Mouse (Mus musculus) forebrain, embryonic 12.5 days (tissue): ENCODE data around the gene Thbs4. TPM values are rescaled to one million over a fixed set of nuclear protein-coding genes. Genes with fewer than 3 reads are reported as not detected.

Experiments used
- ATAC-seq: fragments of 200-750 bp; cut with Nextera tagmentation; 2 replicates; pipeline ENCODE4 v1.8.0; 2017; ENCODE audit warnings: moderate TSS enrichment; ENCODE audit not compliant: low FRiP score
- H3K27ac ChIP-seq: fragments of 300-500 bp; sonication (generic); 2 replicates; pipeline ENCODE4 v1.5.1; 2016; ENCODE audit warnings: mild to moderate bottlenecking
- H3K27me3 ChIP-seq: fragments of 300-500 bp; sonication (generic); 2 replicates; pipeline ENCODE4 v1.6.1; 2016; ENCODE audit warnings: mild to moderate bottlenecking
- H3K36me3 ChIP-seq: fragments of 300-500 bp; sonication (generic); replicated peaks from 2 replicates; pipeline ENCODE4 v1.6.1; 2016; ENCODE audit warnings: mild to moderate bottlenecking
- H3K4me1 ChIP-seq: fragments of 300-500 bp; sonication (generic); 2 replicates; pipeline ENCODE4 v1.6.1; 2016
- H3K4me2 ChIP-seq: fragments of 300-500 bp; sonication (generic); 2 replicates; pipeline ENCODE4 v1.6.1; 2016; ENCODE audit warnings: mild to moderate bottlenecking, moderate library complexity
- H3K4me3 ChIP-seq: fragments of 300-500 bp; sonication (generic); replicated peaks from 2 replicates; pipeline ENCODE4 v1.5.1; 2016; ENCODE audit warnings: mild to moderate bottlenecking
- H3K9ac ChIP-seq: fragments of 300-500 bp; sonication (generic); 2 replicates; pipeline ENCODE4 v1.6.1; 2016; ENCODE audit warnings: mild to moderate bottlenecking
- H3K9me3 ChIP-seq: fragments of 300-500 bp; sonication (generic); 2 replicates; pipeline ENCODE4 v1.6.1; 2016
- WGBS: fragments of 180-500 bp; shearing (Covaris S2); methylation state at CpG from one replicate; pipeline ENCODE4 v1.1.7; 2016; 5-methylcytosine and 5-hydroxymethylcytosine counted together
- polyA plus RNA-seq: library from polyadenylated mRNA; unstranded; fragments of >200 nt; fragmentation: Nextera tagmentation; extraction: Ambion mirVana; gene quantifications from 2 replicates; pipeline ENCODE4 v1.2.1, GENCODE M21; 2016

The Thbs4 gene
- polyA plus RNA-seq, 1 experiment from 2014 or later, result 0.97 TPM

DNA sequence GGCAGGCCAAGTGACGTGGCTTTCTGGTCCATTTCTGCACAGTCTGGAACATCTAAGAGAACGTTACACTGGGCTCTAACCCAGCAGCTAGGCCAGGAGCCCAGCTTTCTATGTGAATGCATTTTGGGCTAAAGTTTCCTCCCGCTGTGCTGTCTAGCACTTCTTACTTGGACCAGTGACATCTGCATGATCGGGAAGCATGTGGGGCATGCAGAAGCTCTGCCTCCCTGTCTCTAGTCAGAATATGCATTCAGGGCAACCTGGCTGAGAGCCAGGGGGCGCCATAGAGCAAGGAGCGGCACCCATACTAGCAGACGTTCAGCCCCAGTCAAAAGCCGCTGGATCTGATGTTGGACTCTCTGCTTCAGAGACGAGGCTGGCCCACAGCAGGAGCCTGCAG is 61.4 kb downstream of the Thbs4 start:
- Histone ChIP-seq H3K27me3 (peaks cover 4% of the 10 kb centered on the region; the same call in 1 of the 2 replicates), H3K9me3 (no peaks in the 10 kb centered on the region), H3K4me3 (no peak overlapping the region), H3K9ac (no peak overlapping the region), H3K36me3 (no peaks in the 10 kb centered on the region), H3K4me2 (no peak overlapping the region), H3K4me1 (peaks cover 17% of the 10 kb centered on the region), H3K27ac (peak overlapping the region; percentile 42; the same call in 1 of the 2 replicates)
- 45% methylated on average over 9 of the region's 9 CpGs for WGBS
- ATAC-seq, result no peak

DNA sequence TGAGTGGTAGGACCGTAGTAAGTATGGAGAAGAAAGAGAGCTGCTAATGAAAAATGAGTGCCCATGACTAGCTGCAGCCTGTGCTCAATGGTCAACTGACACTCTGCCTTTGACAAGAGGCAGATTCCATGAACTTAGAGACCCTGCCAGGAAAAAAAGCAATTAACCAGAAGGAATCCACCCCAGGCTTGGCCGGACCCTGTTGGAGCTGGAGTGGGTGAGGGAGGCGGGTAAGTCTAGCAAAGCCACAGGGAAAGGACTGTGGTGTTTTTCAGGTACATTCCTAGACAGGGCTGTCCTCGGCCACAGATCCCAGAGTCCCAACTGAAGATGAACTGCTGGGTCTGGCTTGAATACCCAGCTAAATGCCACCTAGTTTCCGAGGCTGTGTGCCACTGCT is 61.8 kb downstream of the Thbs4 start:
- H3K4me1 ChIP-seq, result peaks cover 17% of the 10 kb centered on the region
- ATAC-seq, result no peak
- H3K27ac ChIP-seq, result no peak overlapping the region
- peaks cover 4% of the 10 kb centered on the region; the same call in 1 of the 2 replicates for H3K27me3 ChIP-seq
- no peaks in the 10 kb centered on the region for H3K9me3 ChIP-seq
- H3K36me3 ChIP-seq, result no peaks in the 10 kb centered on the region
- H3K9ac ChIP-seq, result no peak overlapping the region
- no peak overlapping the region for H3K4me3 ChIP-seq
- H3K4me2 ChIP-seq, result no peak overlapping the region
- WGBS, result 79% methylated on average over 5 of the region's 5 CpGs

DNA sequence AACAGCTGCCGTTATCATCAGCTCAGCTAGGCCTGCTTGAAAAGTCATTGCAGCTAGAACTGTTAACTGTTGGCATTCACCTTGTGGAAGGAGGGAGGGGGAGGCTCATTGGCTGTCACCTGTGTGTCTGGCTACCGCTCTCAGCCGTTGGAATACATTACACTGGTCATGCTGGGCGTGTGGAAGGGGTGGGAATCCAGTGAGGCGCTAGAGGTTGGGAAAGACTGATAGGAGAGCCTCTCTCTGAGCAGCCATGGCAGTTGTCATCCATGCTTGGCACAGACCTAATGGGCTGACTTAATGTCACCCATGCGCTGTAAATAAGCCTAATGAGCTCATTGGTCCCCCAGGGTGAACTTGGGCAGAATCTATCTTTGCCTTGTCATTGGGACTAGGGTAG is 62.8 kb downstream of the Thbs4 start:
- Histone ChIP-seq H3K4me3 (no peak overlapping the region), H3K4me2 (no peak overlapping the region), H3K9ac (no peak overlapping the region), H3K4me1 (peaks cover 14% of the 10 kb centered on the region), H3K27ac (no peak overlapping the region), H3K36me3 (no peaks in the 10 kb centered on the region), H3K9me3 (no peaks in the 10 kb centered on the region), H3K27me3 (peaks cover 4% of the 10 kb centered on the region; the same call in 1 of the 2 replicates)
- WGBS, result 87% methylated on average over 6 of the region's 6 CpGs
- ATAC-seq, result no peak

DNA sequence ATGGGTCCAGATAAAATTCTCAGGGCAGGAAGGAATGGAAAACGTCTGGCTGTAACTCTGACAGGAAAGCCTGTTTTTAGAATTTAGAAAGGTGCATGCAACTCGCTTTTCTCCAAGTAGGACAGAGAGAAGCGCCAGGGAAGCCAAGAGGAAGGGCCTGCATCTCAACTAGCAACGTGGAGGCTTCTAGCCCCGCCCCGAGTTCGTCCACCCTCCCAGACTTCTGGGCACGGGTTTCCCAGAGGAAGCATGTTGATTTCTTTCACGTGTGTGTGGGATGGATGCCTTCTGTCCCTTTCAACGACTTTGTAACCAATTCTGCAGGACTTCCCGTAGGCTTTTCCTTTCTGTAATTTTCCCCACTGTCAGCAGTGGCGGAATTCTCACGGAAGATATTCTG is 64.8 kb downstream of the Thbs4 start:
- WGBS, result 73% methylated on average over 13 of the region's 13 CpGs

DNA sequence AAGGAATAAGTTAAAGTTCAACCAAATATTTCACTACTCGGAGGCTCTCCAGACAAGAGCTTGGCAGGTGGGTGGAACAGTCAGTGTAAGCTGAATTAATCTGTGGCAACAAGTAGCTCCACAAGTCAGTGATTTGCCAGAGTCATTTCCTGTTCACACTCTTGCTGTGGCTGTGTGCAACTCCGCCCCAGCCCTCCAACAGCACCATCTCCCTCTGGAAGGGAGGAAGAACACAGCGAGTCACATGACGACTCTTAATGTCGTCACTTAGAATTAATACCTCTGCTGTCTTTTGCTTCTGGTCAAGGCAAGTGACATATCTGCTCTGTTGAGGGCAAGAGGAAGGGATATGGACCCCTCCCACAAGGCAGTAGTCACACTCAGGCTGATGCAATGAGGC is 72.2 kb downstream of the Thbs4 start:
- WGBS, result 80% methylated on average over 5 of the region's 5 CpGs
- no peak overlapping the region for H3K9ac ChIP-seq
- no peaks in the 10 kb centered on the region for H3K36me3 ChIP-seq
- H3K27me3 ChIP-seq, result no peaks in the 10 kb centered on the region
- no peak overlapping the region for H3K27ac ChIP-seq
- no peak overlapping the region for H3K4me3 ChIP-seq
- no peak for ATAC-seq
- no peaks in the 10 kb centered on the region for H3K9me3 ChIP-seq
- H3K4me2 ChIP-seq, result no peak overlapping the region
- H3K4me1 ChIP-seq, result no peaks in the 10 kb centered on the region

More for the DNA sequence above, 64.8 kb downstream of the Thbs4 start:
- H3K9ac ChIP-seq, result no peak overlapping the region
- peaks cover 3% of the 10 kb centered on the region; the same call in 1 of the 2 replicates for H3K4me1 ChIP-seq
- no peaks in the 10 kb centered on the region for H3K9me3 ChIP-seq
- H3K27ac ChIP-seq, result no peak overlapping the region
- H3K27me3 ChIP-seq, result peaks cover 4% of the 10 kb centered on the region; the same call in 1 of the 2 replicates
- H3K4me2 ChIP-seq, result no peak overlapping the region
- no peaks in the 10 kb centered on the region for H3K36me3 ChIP-seq
- no peak overlapping the region for H3K4me3 ChIP-seq
- ATAC-seq, result no peak

DNA sequence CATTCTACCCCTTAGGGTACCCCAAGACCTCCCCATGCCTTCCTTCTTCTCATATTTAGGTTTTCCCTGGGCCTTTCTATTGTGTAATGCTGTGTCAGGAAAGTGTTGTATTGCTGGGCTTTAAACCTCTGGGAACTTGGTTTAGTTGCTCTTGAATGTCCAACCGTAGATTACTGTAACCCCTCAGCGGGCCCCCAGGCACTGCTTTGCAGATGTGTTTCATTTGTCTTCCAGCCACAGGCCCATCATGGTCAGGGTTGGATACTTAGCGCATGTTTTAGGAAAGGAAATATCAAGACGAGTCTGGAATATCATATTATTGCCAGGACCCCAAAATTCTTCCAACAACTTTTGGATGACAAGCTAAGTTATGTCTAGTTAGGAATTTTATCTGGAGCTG is 73.6 kb downstream of the Thbs4 start:
- Histone ChIP-seq H3K4me1 (no peaks in the 10 kb centered on the region), H3K4me2 (no peak overlapping the region), H3K27ac (no peak overlapping the region), H3K9me3 (no peaks in the 10 kb centered on the region), H3K36me3 (no peaks in the 10 kb centered on the region), H3K27me3 (no peaks in the 10 kb centered on the region), H3K9ac (no peak overlapping the region), H3K4me3 (no peak overlapping the region)
- ATAC-seq, result no peak
- 93% methylated on average over 4 of the region's 4 CpGs for WGBS

DNA sequence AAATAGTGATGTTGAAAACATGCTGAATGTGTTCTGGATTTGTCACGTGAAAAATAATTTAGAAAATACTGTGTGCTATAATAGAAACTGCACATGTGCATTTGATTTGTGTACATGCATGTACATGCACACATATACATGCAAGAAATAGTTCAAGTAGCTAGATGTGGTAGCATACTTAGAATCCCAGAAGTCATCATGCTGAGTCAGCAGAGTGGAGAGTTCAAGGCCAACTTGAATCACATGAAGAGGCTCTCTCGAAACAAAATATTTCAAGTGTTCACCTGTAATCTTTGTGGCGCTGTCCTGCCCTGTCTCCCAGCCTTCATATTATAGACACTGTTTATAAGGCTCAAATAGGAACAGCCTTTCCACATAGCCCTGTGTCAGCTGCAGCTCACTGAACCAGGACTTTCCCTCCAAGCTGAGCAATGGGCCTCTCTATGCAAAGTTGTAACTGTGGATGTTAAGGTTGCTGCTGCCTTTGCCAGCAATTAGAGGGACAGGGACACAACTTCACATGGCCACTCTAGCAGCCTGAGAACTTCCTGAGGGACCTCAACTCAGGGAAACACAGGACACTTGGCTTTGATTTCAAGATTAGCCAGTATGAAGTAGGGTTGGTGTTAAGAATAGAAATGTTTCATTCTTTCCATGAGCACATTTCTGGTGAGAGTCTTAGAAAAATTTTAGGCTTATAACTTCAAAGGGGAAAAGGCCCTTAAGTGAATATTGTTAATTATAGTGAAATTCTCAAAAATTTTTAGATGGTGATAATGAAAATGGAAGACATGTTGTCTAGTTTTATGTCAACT is 76.6 kb downstream of the Thbs4 start:
- no peak overlapping the region for H3K4me2 ChIP-seq
- H3K4me3 ChIP-seq, result no peak overlapping the region
- no peak overlapping the region for H3K9ac ChIP-seq
- no peaks in the 10 kb centered on the region for H3K4me1 ChIP-seq
- no peaks in the 10 kb centered on the region for H3K36me3 ChIP-seq
- no peak overlapping the region for H3K27ac ChIP-seq
- H3K9me3 ChIP-seq, result no peaks in the 10 kb centered on the region
- no peak for ATAC-seq
- H3K27me3 ChIP-seq, result no peaks in the 10 kb centered on the region
- WGBS, result 96% methylated on average over 3 of the region's 3 CpGs

DNA sequence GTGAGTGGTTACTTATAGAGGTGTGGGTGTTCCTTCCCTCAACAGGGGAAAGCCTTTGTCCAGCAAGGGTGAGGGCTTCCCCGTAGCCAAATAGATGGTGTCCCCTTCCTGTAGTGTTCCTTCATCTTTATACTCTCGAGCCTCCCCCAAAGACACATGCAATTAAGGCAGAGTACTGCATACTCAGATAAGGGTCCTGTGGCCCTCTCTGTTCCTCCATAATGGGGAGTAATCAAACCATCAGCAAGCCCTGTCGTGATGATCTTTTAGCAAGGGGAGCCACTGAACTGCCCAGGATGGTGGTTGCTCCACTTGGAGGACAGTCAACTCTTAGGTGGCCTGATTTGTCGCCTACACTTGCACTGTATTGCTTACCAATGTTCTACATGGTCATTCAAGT is 82.0 kb downstream of the Thbs4 start:
- 82% methylated on average over 4 of the region's 4 CpGs for WGBS
- Histone ChIP-seq H3K4me3 (no peak overlapping the region), H3K27me3 (0 out of 2 replicates have a peak, but pooled peaks cover 4% of the 10 kb centered on the region), H3K9ac (no peak overlapping the region), H3K4me1 (peaks cover 14% of the 10 kb centered on the region), H3K36me3 (no peaks in the 10 kb centered on the region), H3K4me2 (no peak overlapping the region), H3K27ac (no peak overlapping the region), H3K9me3 (no peaks in the 10 kb centered on the region)
- ATAC-seq, result no peak

DNA sequence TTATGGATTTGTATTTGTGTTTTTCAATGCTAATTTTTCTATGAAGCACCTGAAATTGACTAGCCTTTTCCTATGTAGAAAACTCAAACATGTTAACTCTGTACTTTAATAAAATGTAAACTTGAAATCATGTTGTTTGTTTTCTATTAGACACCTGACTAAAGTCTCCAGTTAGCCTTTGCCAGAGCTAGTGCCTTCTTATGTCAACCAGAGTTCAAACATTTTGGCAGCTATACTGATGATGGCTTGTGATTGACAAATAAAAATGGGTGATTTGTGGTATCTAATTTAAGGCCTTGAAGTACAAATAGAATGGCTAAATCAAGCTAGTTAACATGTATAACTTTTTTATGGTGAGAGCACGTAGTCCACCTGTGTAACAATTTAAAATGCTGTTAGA is 82.8 kb downstream of the Thbs4 start:
- H3K27ac ChIP-seq, result no peak overlapping the region
- ATAC-seq, result no peak
- 92% methylated on average over 1 of the region's 1 CpGs for WGBS
- peaks cover 14% of the 10 kb centered on the region for H3K4me1 ChIP-seq
- no peaks in the 10 kb centered on the region for H3K36me3 ChIP-seq
- H3K27me3 ChIP-seq, result 0 out of 2 replicates have a peak, but pooled peaks cover 4% of the 10 kb centered on the region
- no peak overlapping the region for H3K9ac ChIP-seq
- H3K9me3 ChIP-seq, result no peaks in the 10 kb centered on the region
- H3K4me2 ChIP-seq, result no peak overlapping the region
- H3K4me3 ChIP-seq, result no peak overlapping the region

DNA sequence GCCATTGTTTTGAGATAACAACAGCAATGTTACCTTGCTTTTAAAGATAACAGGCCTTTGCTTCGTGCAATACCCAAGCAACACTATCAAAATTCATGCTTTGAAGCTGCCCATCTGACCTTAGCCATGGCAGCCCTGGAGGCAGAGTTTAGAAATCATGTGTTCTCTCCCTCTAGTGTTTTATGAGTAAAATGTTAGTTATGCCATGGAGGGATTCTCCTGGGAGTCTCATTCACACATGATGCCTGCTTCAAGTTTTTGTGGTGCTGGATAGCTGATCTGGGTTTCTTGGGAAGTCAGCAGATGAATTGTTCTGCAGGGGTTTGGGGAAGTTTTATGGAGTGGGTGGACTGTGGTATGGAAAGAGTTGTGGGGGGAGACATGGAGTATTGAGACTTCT is 84.3 kb downstream of the Thbs4 start:
- Histone ChIP-seq H3K4me3 (no peak overlapping the region), H3K27me3 (0 out of 2 replicates have a peak, but pooled peaks cover 13% of the 10 kb centered on the region), H3K9ac (no peak overlapping the region), H3K4me1 (peaks cover 14% of the 10 kb centered on the region), H3K36me3 (no peaks in the 10 kb centered on the region), H3K4me2 (no peak overlapping the region), H3K9me3 (no peaks in the 10 kb centered on the region), H3K27ac (no peak overlapping the region)
- ATAC-seq, result no peak
- 79% methylated on average over 1 of the region's 1 CpGs for WGBS

DNA sequence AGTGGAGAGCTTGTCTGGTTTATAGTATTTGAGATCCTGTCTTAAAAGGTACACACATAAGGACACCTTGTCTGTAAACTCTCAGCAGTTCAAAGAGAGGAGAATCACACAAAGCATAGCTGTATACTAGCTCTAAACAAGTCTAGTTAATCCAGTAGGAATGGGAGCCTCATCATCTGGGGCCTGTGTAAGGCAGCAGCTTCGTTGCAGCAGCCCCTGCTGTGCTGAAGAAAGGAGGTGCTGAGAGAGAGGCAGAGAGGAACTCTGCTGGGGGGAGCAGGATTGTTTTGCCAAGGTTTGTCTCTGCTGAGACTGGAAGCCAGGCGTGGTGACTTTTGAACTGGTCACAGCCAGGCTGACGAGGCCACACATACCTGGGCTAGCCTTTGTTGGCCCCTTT is 85.1 kb downstream of the Thbs4 start:
- H3K4me1 ChIP-seq, result peaks cover 14% of the 10 kb centered on the region
- H3K9me3 ChIP-seq, result no peaks in the 10 kb centered on the region
- ATAC-seq, result no peak
- H3K4me3 ChIP-seq, result no peak overlapping the region
- no peak overlapping the region for H3K27ac ChIP-seq
- no peak overlapping the region for H3K9ac ChIP-seq
- H3K36me3 ChIP-seq, result no peaks in the 10 kb centered on the region
- H3K4me2 ChIP-seq, result no peak overlapping the region
- 12% methylated on average over 3 of the region's 3 CpGs for WGBS
- H3K27me3 ChIP-seq, result 0 out of 2 replicates have a peak, but pooled peaks cover 19% of the 10 kb centered on the region

DNA sequence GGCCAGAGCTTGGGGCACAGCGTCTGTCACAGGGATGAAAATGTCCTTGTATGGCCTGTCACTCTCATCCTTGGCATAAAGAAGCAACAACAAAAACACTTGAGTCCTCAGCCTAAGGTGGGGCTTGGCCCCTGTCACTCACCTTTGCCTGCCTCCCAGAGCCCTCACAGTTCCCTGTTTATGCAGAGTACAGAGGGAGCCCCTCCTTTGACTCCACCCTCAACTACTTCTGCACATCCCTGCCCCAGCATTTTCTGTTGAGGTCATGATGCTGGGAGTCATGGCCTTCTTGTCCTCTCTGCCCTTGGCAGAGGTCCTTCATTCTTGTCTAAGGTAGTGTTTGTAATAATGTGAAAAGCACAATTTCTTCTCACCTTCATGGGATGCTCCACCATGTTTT is 86.2 kb downstream of the Thbs4 start:
- Histone ChIP-seq H3K4me2 (no peak overlapping the region), H3K27ac (no peak overlapping the region), H3K36me3 (no peaks in the 10 kb centered on the region), H3K9me3 (no peaks in the 10 kb centered on the region), H3K27me3 (0 out of 2 replicates have a peak, but pooled peaks cover 19% of the 10 kb centered on the region), H3K4me1 (peaks cover 17% of the 10 kb centered on the region), H3K9ac (no peak overlapping the region), H3K4me3 (no peak overlapping the region)
- no peak for ATAC-seq
- WGBS, result 52% methylated on average over 1 of the region's 1 CpGs

DNA sequence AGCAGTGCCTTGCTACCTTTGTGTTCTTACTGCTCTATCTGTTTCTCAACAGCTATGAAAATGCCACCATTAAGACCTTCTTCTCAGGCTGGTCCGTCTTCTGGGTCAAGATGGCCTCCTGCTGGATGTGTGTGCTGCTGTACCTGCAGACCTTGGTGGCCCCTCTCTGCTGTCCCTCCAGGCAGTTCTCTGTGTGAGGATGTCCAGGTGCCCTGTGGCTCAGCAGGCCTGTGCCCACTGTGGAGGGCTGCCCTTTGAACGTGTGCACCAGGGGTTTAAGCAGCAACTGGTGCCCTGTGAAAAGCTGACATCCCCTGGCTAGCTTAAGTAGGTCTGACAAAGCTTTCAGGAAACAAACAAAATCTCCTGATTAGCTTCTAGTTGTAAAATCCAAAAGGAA is 86.7 kb downstream of the Thbs4 start:
- Histone ChIP-seq H3K27ac (no peak overlapping the region), H3K9me3 (no peaks in the 10 kb centered on the region), H3K36me3 (no peaks in the 10 kb centered on the region), H3K9ac (no peak overlapping the region), H3K4me1 (peaks cover 22% of the 10 kb centered on the region), H3K4me2 (no peak overlapping the region), H3K4me3 (no peak overlapping the region), H3K27me3 (0 out of 2 replicates have a peak, but pooled peaks cover 19% of the 10 kb centered on the region)
- ATAC-seq, result no peak
- 56% methylated on average over 2 of the region's 2 CpGs for WGBS
